Mouse (Mus musculus) ES-E14 (cell line): ENCODE measurements at regions not wholly inside any gene's neighbourhood (a gene's known extent, or its start where the extent isn't known, plus 50 kb on each side); places are given as distances from the start of the nearest gene placed in this dataset.

Experiments used
- CHD2 ChIP-seq: IDR thresholded peaks from 2 replicates; pipeline ENCODE4 v1.6.1; 2014; ENCODE audit warnings: mild to moderate bottlenecking, low read depth, low read length, inconsistent platforms
- HCFC1 ChIP-seq: IDR thresholded peaks from 2 replicates; pipeline ENCODE4 v1.6.1; 2012; ENCODE audit warnings: low read length, inconsistent platforms, borderline replicate concordance; ENCODE audit not compliant: insufficient read depth
- MAFK ChIP-seq: IDR thresholded peaks from 2 replicates; pipeline ENCODE4 v1.6.1; 2014; ENCODE audit warnings: mild to moderate bottlenecking, low read depth, low read length, inconsistent platforms; ENCODE audit not compliant: insufficient read depth

DNA sequence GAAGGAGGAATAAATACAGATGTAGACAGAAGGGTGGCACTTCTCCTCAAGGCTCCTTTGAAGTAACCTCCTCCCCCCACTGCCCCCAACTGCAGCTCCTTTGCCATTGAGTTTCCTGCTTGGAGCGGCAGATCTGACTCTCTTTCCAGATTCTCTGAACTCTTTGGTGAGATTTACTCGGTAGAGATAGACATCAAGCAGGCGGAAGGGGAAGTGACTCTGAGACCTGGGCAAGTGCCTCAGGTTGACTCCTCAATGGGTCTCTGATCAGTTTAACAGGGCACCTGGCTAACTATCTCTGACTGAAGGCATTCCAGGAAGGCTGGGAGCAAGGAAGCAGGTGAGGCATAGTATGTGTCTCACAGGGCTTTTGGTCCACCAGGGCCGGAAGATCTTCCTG is 73.6 kb upstream of the Pmepa1 start:
- TF ChIP-seq MAFK (no peak), HCFC1 (no peak), CHD2 (no peak)
